Mouse (Mus musculus): ENCODE results near the gene Pcdh10. TPM values are rescaled to one million over a fixed set of nuclear protein-coding genes. Genes with fewer than 3 reads are reported as not detected.

The Pcdh10 gene
- total RNA-seq (2021), result under 1 TPM in 1 of 2 experiments, not detected in 1; 0.05 TPM
- long read RNA-seq, experiment 1, result 0 reads
- long read RNA-seq, experiment 2, result 0 reads

DNA sequence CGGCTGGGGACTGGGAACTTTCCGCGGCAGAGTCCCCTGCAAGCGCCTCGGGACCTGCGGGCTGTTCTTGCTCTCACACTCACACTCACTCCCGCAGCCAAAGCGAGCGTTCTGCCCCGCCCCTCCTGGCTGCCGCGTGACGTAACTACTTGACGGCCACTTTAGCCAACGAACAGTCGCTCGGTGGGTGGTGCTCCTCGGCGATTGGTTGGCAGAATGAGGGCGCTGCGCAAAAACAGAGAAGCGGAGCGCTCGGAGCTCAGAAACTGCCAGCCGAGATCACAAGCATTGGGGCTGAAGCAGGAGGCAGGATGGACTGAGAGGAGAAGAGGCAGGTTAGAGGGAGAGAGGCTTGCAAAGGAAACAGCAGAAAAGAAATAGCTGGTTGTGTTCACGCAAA, at the start of gene Pcdh10:
Gene Pcdh10 (plus strand): TSS at position 254 of the 400 bp plus-strand sequence.
- DNase-seq, result peak; percentile 89 to 91

GRCm38 (mm10) chr3:45355919-45356318, 22.3 kb upstream of the Pcdh10 start:
- DNase-seq, result no peak

GRCm38 (mm10) chr3:45368952-45369351, 9.2 kb upstream of the Pcdh10 start:
- DNase-seq, result no peak

DNA sequence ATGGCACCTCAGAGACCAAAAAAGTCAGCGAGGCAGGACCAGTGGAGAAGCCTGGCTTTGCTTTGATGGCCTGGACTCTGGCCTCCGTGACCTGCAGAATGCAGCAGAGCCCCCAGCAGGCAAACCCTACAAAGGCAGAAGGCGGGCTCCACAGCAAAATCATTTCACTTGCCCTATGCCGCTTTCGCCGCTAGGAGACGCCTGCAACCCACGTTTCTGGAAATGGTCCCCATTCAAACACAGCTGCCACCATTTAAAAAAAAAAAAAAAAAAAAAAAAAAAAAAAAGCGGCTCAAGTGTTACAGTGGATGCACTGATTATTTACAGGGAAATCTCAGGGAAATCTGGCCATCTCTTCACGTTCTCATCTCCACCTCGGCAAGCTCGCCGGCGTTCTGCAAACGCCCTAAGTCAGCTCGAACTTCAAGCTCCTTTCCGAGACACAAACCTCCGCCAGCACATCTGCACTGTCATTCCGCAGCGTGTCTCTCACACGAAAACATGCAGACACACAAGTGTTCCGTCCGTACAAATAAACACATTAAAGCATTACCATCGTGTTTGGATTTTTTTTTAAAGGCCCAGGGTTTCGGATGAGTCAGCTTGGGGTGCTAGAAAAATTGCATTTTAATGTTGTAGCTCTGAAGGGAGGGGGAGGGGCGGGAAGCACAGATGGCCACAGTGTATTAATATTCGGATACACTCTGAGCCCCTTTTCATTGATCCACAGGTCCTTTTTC, 2.3 kb upstream of the Pcdh10 start:
- peak; percentile 35 to 70 for DNase-seq

DNA sequence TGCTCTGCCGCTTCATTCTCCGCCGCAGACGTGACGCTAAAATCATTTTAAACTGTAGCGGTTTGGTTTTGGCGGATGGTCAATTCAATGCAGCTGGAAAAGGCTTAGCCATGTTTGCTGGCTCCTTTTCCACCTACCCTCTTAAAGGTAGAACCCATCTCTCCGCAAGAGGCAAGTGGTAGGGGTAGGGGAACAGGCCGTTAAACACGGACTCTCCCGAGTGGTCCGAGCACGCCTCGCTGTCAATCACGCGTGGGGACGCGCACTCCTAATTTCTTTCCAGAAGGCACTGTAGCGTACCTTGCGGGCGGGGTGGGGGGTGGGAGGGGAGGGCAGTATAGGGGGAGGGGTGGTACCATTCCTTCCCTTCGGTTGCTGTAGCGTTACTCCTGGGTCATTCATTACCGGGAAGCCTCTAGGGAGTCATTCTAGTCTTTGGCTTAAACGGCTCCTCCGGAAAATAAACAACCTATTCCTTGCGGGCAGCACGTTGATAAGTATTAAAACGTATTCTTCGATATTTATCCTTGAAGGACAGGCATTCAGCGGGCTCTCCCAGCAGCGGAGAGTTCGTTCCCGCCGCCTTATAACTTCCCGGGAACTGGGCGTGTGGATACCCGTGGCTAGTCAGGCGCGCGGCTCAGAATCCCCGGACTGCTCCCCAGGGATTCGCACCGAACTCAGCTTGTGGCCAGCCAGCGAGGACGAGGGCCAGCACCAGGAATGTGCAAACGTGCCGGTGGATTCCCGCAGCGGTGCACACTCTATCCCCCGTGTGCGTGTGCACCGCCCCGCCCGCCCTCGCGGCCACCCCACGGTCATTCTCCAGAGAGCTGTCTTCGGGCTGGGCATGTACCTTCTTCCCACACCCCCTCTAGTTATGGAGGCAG, 1.5 kb upstream of the Pcdh10 start:
- DNase-seq, result peak; percentile 2 to 25

- DNase-seq, result peak in 1 of 2 experiments; percentile 33
Measured at GRCm38 (mm10) chr3:45377391-45377998, 703 bp upstream of the Pcdh10 start.

DNA sequence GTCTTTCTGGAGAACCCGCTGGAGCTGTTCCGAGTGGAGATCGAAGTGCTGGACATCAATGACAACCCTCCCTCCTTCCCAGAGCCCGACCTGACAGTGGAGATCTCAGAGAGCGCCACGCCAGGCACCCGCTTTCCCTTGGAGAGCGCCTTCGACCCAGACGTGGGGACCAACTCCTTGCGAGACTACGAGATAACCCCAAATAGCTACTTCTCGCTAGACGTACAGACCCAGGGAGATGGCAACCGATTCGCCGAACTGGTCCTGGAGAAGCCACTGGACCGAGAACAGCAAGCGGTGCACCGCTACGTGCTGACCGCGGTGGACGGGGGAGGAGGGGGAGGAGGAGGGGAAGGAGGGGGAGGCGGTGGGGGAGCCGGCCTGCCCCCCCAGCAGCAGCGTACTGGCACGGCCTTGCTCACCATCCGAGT, 1.4 kb downstream of the Pcdh10 start:
- peak in 1 of 2 experiments; percentile 3 for DNase-seq

- peak in 1 of 2 experiments; percentile 4 for DNase-seq
Measured at GRCm38 (mm10) chr3:45379972-45380761, 2.0 kb downstream of the Pcdh10 start.

GRCm38 (mm10) chr3:45380811-45381761, 2.9 kb downstream of the Pcdh10 start:
- DNase-seq, result peak in 1 of 2 experiments; percentile 1

GRCm38 (mm10) chr3:45382032-45382755, 4.0 kb downstream of the Pcdh10 start:
- DNase-seq, result no peak

GRCm38 (mm10) chr3:45383831-45384230, 5.6 kb downstream of the Pcdh10 start:
- no peak for DNase-seq

DNA sequence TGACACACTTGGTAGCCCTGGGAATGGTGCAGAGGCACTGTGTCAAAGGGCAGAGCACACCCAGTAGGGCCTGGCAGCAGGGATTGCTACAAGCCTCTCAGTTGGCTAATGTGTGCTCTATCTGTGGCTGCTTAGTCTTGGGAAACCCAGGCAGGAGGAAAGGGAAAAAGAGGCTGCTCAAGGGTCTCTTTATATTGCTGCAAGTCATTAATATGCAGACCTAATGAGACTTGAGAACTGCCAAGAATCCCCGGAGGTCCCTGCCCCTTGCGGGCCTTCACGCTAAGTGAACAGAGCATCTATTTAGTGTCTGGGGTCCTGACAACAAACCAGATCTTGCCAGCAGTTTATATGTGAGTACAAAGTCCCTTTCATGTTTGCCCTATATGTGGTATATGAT, 6.8 kb downstream of the Pcdh10 start:
- DNase-seq, result no peak

DNA sequence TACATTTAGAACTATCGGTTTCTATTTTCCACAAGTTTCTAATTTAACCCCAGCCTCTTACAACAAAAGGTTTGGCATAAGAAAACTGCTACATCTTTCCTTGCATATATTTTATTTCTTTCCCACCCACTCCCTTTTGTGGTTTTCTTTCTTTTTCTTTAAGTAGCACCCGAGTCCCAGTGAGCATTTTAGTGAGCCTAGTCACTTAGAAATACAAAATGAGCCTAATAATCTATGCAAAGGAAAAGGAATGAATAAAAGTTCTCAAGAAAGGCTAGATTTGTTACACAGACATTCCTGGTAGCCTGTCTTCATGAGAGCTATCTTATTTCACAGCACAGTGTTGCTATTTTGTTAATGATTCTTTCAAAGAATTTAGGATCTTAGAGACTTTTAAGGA, 7.3 kb downstream of the Pcdh10 start:
- DNase-seq, result no peak

- DNase-seq, result no peak
Measured at GRCm38 (mm10) chr3:45386512-45386911, 8.3 kb downstream of the Pcdh10 start.

GRCm38 (mm10) chr3:45397101-45397500, 18.9 kb downstream of the Pcdh10 start:
- no peak for DNase-seq

DNA sequence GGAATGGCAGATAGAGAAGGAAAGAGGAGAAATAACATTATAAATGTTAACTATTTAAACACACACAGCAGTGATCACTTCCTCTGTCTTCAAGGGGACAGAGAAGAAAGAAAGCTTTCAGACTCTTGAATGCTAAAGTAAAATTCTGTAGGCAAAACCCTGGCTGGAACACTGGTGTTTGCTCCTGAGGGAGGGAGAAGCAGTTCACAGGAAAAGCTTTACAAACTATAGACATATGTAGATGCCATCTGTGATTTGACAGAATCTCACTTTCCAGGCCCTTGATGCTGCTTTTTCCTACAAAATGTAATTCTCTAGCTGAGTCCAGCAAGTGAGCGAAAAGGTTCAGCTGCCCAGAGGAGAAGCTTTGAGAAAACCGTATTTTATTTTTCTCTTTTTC, 25.0 kb downstream of the Pcdh10 start:
- no peak for DNase-seq

GRCm38 (mm10) chr3:45431691-45432090, 53.5 kb downstream of the Pcdh10 start:
- DNase-seq, result no peak

DNA sequence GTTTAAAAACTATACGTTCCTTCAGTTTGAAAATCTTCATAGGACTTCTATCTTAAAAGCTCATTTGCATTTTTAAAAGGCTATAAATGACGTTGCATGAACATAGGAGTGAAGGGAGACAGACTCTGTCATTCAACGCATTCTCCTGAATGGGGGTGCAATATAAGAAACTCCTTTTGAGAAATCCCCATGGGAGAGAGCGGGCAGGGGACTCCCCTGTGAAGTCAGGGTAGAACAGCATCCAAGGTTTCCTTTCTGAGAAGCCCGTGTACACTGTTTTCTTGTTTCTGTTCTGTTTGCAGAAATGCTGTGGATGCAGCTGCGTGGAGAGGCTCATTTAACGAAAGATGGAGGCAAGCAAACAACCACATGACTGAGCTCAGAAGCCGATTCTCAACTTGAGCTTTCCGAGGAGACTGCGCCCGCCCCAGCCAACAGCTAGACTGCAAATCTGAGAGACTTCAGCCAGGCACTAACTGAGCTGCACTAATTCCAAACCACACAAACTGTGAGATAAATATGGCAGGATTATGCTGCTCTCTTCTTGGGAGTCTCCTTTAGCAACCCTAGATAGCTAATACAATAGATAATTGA, 54.1 kb downstream of the Pcdh10 start:
- DNase-seq, result no peak

Measured in heart, adult 18-20 months (tissue).